Mouse (Mus musculus): ENCODE measurements around the gene Soat2. TPM values are rescaled to one million over a fixed set of nuclear protein-coding genes. Genes with fewer than 3 reads are reported as not detected.
A peak's percentile ranks its signal among the peaks of the same experiment; 100 is the strongest.

Soat2 gene
- polyA plus RNA-seq, 1 experiment, result 0.43 TPM

- no peak for TF ChIP-seq POLR2AphosphoS2 (IDR thresholded peaks at IDR 0.05; ENCODE audit: insufficient read length, low read depth)
- TF ChIP-seq CEBPB (IDR thresholded peaks at IDR 0.05; ENCODE audit: insufficient read depth, poor library complexity, severe bottlenecking), result no peak
- Histone ChIP-seq H3K79me2 (ENCODE audit: control insufficient read depth, insufficient read depth) (peaks cover 5% of the 10 kb centered on the region), H3K27me3 (ENCODE audit: control insufficient read depth, insufficient read depth, insufficient read length) (no peaks in the 10 kb centered on the region), H3K4me2 (ENCODE audit: low read depth) (peak overlapping the region; percentile 89), H3K36me3 (ENCODE audit: control insufficient read depth, insufficient read depth) (peaks cover 8% of the 10 kb centered on the region), H3ac (ENCODE audit: control insufficient read depth, insufficient read length) (peak overlapping the region; percentile 66), H3K4me3 (peak overlapping the region; percentile 59)
Measured at GRCm38 (mm10) chr15:102146089-102146488, 4.2 kb upstream of the Soat2 start.

DNA sequence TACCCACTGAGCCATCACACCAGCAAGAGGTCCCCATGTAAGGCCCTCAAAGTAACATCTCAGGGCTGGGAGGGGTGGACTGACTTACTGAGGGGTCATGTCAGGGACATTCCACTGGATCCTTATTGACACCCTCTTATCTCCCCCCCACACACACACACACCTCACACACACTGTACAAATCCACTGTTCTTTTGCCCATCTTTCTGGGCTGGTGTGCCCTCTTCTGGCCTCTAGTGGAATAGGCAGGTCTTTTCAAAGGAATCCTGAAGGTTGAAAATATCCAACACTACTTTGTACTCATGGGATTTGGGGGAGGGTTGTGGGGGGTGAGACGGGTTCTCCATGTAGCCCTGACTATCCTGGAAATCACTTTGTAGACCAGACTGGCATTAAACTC is 3.4 kb upstream of the Soat2 start:
- TF ChIP-seq SRF (IDR thresholded peaks at IDR 0.05; ENCODE audit: control insufficient read depth, insufficient read length, low read depth) (no peak), TCF3 (IDR thresholded peaks at IDR 0.05; ENCODE audit: insufficient read length, low read depth) (no peak), CEBPB (IDR thresholded peaks at IDR 0.05; ENCODE audit: insufficient read depth, poor library complexity, severe bottlenecking) (no peak), POLR2A (IDR thresholded peaks at IDR 0.05; ENCODE audit: insufficient read length, low read depth) (no peak), MYOG (IDR thresholded peaks at IDR 0.05; ENCODE audit: control insufficient read depth in 1 of 3, insufficient read depth in 1 of 3, insufficient read length in 2 of 3, low read depth in 2 of 3) (no peak), E2F4 (IDR thresholded peaks at IDR 0.05; ENCODE audit: insufficient read depth) (no peak), MYOD1 (IDR thresholded peaks at IDR 0.05; ENCODE audit: control insufficient read depth in 1 of 3, insufficient read length in 2 of 3, low read depth in 2 of 3) (no peak), POLR2AphosphoS2 (IDR thresholded peaks at IDR 0.05; ENCODE audit: insufficient read length, low read depth) (no peak), USF1 (IDR thresholded peaks at IDR 0.05; ENCODE audit: low read depth) (no peak), MAX (IDR thresholded peaks at IDR 0.05; ENCODE audit: low read depth) (no peak), TCF12 (IDR thresholded peaks at IDR 0.05; ENCODE audit: insufficient read depth, poor library complexity, severe bottlenecking) (no peak), REST (IDR thresholded peaks at IDR 0.05; ENCODE audit: insufficient read depth, insufficient read length) (no peak)
- no peaks in the 10 kb centered on the region for H3K27me3 ChIP-seq (ENCODE audit: control insufficient read depth, insufficient read depth, insufficient read length)
- peaks cover 5% of the 10 kb centered on the region for H3K79me2 ChIP-seq (ENCODE audit: control insufficient read depth, insufficient read depth)
- peak overlapping the region; percentile 63 for H3K4me2 ChIP-seq (ENCODE audit: low read depth)
- peaks cover 8% of the 10 kb centered on the region for H3K36me3 ChIP-seq (ENCODE audit: control insufficient read depth, insufficient read depth)
- H3ac ChIP-seq (ENCODE audit: control insufficient read depth, insufficient read length), result no peak overlapping the region
- no peak overlapping the region for H3K4me3 ChIP-seq

DNA sequence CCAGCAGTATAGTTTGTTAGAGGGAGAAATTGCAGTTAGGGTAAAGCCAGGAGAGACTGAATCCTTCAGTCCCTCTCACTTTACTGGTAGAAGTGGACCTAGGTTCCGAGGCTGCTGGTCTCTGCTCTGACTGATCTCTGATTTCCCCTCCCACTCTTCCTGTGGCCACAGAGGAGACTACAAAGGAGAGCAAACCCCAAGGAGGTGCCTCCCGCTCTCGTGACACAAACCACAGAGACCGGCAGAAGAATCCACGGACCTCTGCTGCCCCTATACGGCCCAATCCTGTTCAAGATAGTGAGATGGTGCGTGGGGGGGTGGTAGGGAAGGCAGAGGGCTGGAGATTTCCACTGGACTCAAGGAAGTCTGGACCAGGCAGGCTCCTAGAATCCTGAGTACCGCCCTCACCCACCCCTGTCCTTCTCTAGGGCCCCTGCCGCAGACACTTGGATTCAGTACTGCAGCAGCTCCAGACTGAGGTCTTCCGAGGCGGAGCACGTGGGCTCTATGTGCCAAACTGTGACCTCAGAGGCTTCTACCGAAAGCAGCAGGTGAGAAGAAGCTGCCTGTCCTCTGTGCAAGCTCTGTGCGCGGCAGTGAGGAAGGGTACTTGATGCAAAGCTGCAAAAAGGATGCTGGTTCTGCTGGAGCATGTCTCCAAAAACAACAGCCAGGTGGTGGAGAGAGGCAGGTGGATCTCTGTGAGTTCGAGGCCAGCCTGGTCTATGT is 2.5 kb upstream of the Soat2 start:
- Histone ChIP-seq H3ac (ENCODE audit: control insufficient read depth, insufficient read length) (no peak overlapping the region), H3K27me3 (ENCODE audit: control insufficient read depth, insufficient read depth, insufficient read length) (no peaks in the 10 kb centered on the region), H3K79me2 (ENCODE audit: control insufficient read depth, insufficient read depth) (peaks cover 5% of the 10 kb centered on the region), H3K4me3 (no peak overlapping the region), H3K36me3 (ENCODE audit: control insufficient read depth, insufficient read depth) (peaks cover 8% of the 10 kb centered on the region), H3K4me2 (ENCODE audit: low read depth) (peak overlapping the region; percentile 63)
- TF ChIP-seq E2F4 (IDR thresholded peaks at IDR 0.05; ENCODE audit: insufficient read depth) (no peak), MYOG (IDR thresholded peaks at IDR 0.05; ENCODE audit: control insufficient read depth in 1 of 3, insufficient read depth in 1 of 3, insufficient read length in 2 of 3, low read depth in 2 of 3) (no peak), CEBPB (IDR thresholded peaks at IDR 0.05; ENCODE audit: insufficient read depth, poor library complexity, severe bottlenecking) (no peak), TCF3 (IDR thresholded peaks at IDR 0.05; ENCODE audit: insufficient read length, low read depth) (no peak), REST (IDR thresholded peaks at IDR 0.05; ENCODE audit: insufficient read depth, insufficient read length) (no peak), SRF (IDR thresholded peaks at IDR 0.05; ENCODE audit: control insufficient read depth, insufficient read length, low read depth) (no peak), TCF12 (IDR thresholded peaks at IDR 0.05; ENCODE audit: insufficient read depth, poor library complexity, severe bottlenecking) (no peak), MYOD1 (IDR thresholded peaks at IDR 0.05; ENCODE audit: control insufficient read depth in 1 of 3, insufficient read length in 2 of 3, low read depth in 2 of 3) (no peak), USF1 (IDR thresholded peaks at IDR 0.05; ENCODE audit: low read depth) (no peak), MAX (IDR thresholded peaks at IDR 0.05; ENCODE audit: low read depth) (no peak), POLR2AphosphoS2 (IDR thresholded peaks at IDR 0.05; ENCODE audit: insufficient read length, low read depth) (no peak), POLR2A (IDR thresholded peaks at IDR 0.05; ENCODE audit: insufficient read length, low read depth) (no peak)

GRCm38 (mm10) chr15:102149561-102149960 is 765 bp upstream of the Soat2 start:
- Histone ChIP-seq H3K4me2 (ENCODE audit: low read depth) (no peak overlapping the region), H3K4me3 (no peak overlapping the region)

More at GRCm38 (mm10) chr15:102149561-102149960, 765 bp upstream of the Soat2 start:
- peaks cover 5% of the 10 kb centered on the region for H3K79me2 ChIP-seq (ENCODE audit: control insufficient read depth, insufficient read depth)
- no peak for TF ChIP-seq POLR2A (IDR thresholded peaks at IDR 0.05; ENCODE audit: insufficient read length, low read depth)
- TF ChIP-seq REST (IDR thresholded peaks at IDR 0.05; ENCODE audit: insufficient read depth, insufficient read length), result no peak
- TF ChIP-seq USF1 (IDR thresholded peaks at IDR 0.05; ENCODE audit: low read depth), result no peak
- no peak for TF ChIP-seq CEBPB (IDR thresholded peaks at IDR 0.05; ENCODE audit: insufficient read depth, poor library complexity, severe bottlenecking)
- TF ChIP-seq TCF3 (IDR thresholded peaks at IDR 0.05; ENCODE audit: insufficient read length, low read depth), result no peak
- TF ChIP-seq POLR2AphosphoS2 (IDR thresholded peaks at IDR 0.05; ENCODE audit: insufficient read length, low read depth), result no peak
- no peak for TF ChIP-seq SRF (IDR thresholded peaks at IDR 0.05; ENCODE audit: control insufficient read depth, insufficient read length, low read depth)
- no peak for TF ChIP-seq MYOG (IDR thresholded peaks at IDR 0.05; ENCODE audit: control insufficient read depth in 1 of 3, insufficient read depth in 1 of 3, insufficient read length in 2 of 3, low read depth in 2 of 3)
- TF ChIP-seq TCF12 (IDR thresholded peaks at IDR 0.05; ENCODE audit: insufficient read depth, poor library complexity, severe bottlenecking), result no peak
- no peak for TF ChIP-seq MAX (IDR thresholded peaks at IDR 0.05; ENCODE audit: low read depth)
- no peak for TF ChIP-seq MYOD1 (IDR thresholded peaks at IDR 0.05; ENCODE audit: control insufficient read depth in 1 of 3, insufficient read length in 2 of 3, low read depth in 2 of 3)
- no peak overlapping the region for H3ac ChIP-seq (ENCODE audit: control insufficient read depth, insufficient read length)
- peaks cover 8% of the 10 kb centered on the region for H3K36me3 ChIP-seq (ENCODE audit: control insufficient read depth, insufficient read depth)
- no peaks in the 10 kb centered on the region for H3K27me3 ChIP-seq (ENCODE audit: control insufficient read depth, insufficient read depth, insufficient read length)
